In the genomic region with DNA sequence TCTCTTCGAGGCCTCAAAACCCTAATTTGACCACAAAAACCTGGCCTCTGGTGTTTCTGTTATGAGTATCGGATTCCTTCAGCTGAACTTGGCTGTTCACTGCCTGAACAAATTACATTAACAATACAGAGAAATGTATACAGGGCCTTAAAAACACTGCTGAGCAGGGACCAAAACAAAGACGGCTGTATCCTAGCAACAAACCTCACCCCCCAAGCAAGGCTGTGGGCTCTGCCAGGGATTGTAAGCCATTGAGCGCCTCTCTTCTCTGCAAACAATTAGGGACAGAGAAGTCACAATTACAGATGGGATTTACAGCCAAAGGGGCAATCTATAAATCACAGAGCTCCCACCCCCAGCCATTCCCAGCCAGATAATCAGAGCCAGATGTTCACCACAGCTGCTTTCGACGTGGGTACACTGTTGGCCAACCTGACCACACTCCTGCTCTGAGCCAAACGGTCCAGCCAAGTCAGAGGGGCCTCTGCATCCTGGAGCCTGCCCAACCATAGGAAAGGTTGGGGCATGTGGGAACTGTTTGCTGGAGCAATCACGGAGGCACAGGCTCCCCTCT, we compare ENCODE assay signal across 8 mouse cellular contexts.
DNase-seq lines count a peak whose midpoint lies in the region; ATAC-seq and TF ChIP-seq lines count a peak whose summit lies in the region.

No protein-coding gene starts in this region.

- TF ChIP-seq CTCF in lung, postnatal 0 days (IDR thresholded peaks at IDR 0.05), result no peak
- no peak for TF ChIP-seq CTCF in olfactory bulb, adult 2 months (IDR thresholded peaks at IDR 0.05; ENCODE audit: insufficient read depth, low read depth, low read length)

- no peak for TF ChIP-seq POLR2A in olfactory bulb, adult 2 months (IDR thresholded peaks at IDR 0.05; ENCODE audit: insufficient read depth, low read depth, low read length)

- WGBS in lung, postnatal 0 days, result 35% methylated on average over 8 of the region's 8 CpGs
- WGBS in forebrain, embryonic 15.5 days, result 3% methylated on average over 8 of the region's 8 CpGs
- 16% methylated on average over 8 of the region's 8 CpGs for WGBS in olfactory bulb, adult 2 months

- peak; percentile 82 for ATAC-seq in lung, postnatal 0 days
- ATAC-seq in forebrain, embryonic 15.5 days (replicated peaks), result peak; percentile 91

- no peak for TF ChIP-seq EP300 in lung, postnatal 0 days (IDR thresholded peaks at IDR 0.05)

- no peak overlapping the region for H3K4me2 ChIP-seq in lung, postnatal 0 days (replicated peaks; ENCODE audit: low read depth, low read length)
- no peak overlapping the region; the same call in 1 of the 2 replicates for H3K4me2 ChIP-seq in forebrain, embryonic 15.5 days (replicated peaks)

- H3K4me1 ChIP-seq in lung, postnatal 0 days (ENCODE audit: insufficient read depth, low read depth, low read length), result 0 out of 2 replicates have a peak, but pooled peaks cover 6% of the 10 kb centered on the region
- peaks cover 38% of the 10 kb centered on the region for H3K4me1 ChIP-seq in forebrain, embryonic 15.5 days
- H3K4me1 ChIP-seq in olfactory bulb, adult 2 months (ENCODE audit: control insufficient read depth, insufficient read depth, low read length), result peaks cover 16% of the 10 kb centered on the region

- H3K27me3 ChIP-seq in lung, postnatal 0 days (replicated peaks; ENCODE audit: insufficient read depth, low read length), result no peaks in the 10 kb centered on the region
- H3K27me3 ChIP-seq in forebrain, embryonic 15.5 days, result no peaks in the 10 kb centered on the region

- intact Hi-C loops in left cerebral cortex, postnatal 25 days (cut with DNase I), result no loop called here

- H3K9me3 ChIP-seq in lung, postnatal 0 days (ENCODE audit: low read length), result no peaks in the 10 kb centered on the region
- H3K9me3 ChIP-seq in forebrain, embryonic 15.5 days, result no peaks in the 10 kb centered on the region

- no peaks in the 10 kb centered on the region for H3K36me3 ChIP-seq in lung, postnatal 0 days (ENCODE audit: insufficient read depth, low read length)
- H3K36me3 ChIP-seq in forebrain, embryonic 15.5 days, result no peaks in the 10 kb centered on the region

- peak; percentile 74 for DNase-seq in lung, postnatal 0 days (ENCODE audit: low spot score)
- no peak for DNase-seq in lung, postnatal 36 days
- peak; percentile 43 to 52 for DNase-seq in left cerebral cortex, postnatal 25 days (ENCODE audit: low spot score in 2 of 2)
- DNase-seq in spleen, adult 18-20 months, result no peak
- no peak for DNase-seq in frontal cortex, postnatal 14 days (ENCODE audit: low spot score in 2 of 2)
- no peak for DNase-seq in adrenal gland, adult 2 months

- H3K4me3 ChIP-seq in lung, postnatal 0 days (ENCODE audit: low read depth, low read length), result no peak overlapping the region
- H3K4me3 ChIP-seq in forebrain, embryonic 15.5 days, result no peak overlapping the region
- no peak overlapping the region for H3K4me3 ChIP-seq in olfactory bulb, adult 2 months (ENCODE audit: insufficient read depth, low read depth, low read length)

- H3K27ac ChIP-seq in lung, postnatal 0 days (ENCODE audit: low read length), result no peak overlapping the region
- H3K27ac ChIP-seq in forebrain, embryonic 15.5 days (replicated peaks), result peak overlapping the region; percentile 71
- H3K27ac ChIP-seq in olfactory bulb, adult 2 months (ENCODE audit: insufficient read depth, low read depth, low read length), result peak overlapping the region; percentile 62

- no peak overlapping the region for H3K9ac ChIP-seq in lung, postnatal 0 days (replicated peaks; ENCODE audit: low read depth)
- no peak overlapping the region for H3K9ac ChIP-seq in forebrain, embryonic 15.5 days (replicated peaks)

Comparison
In these comparisons a context has a peak if more than half of its experiments do, and no peak if none do; other contexts are left out.
1. DNase-seq: peak in lung, postnatal 0 days (single experiment) and left cerebral cortex, postnatal 25 days (2 of 2); none in lung, postnatal 36 days (single experiment), spleen, adult 18-20 months (0 of 2), frontal cortex, postnatal 14 days (0 of 2) and adrenal gland, adult 2 months (single experiment).